Mouse (Mus musculus) heart, embryonic 11.5 days (tissue): Measurements from ENCODE around the gene Cmtr1. TPM values are rescaled to one million over a fixed set of nuclear protein-coding genes. Genes with fewer than 3 reads are reported as not detected.
"Not testable (repeated sequence)": the region's sequence is repeated elsewhere in the genome, so short reads cannot be mapped to it uniquely, and the experiment has no call there.

ENCODE experiments used
- ATAC-seq: fragments of 200-750 bp; cut with Nextera tagmentation; replicated peaks from 2 replicates; pipeline ENCODE4 v1.8.0; 2017; ENCODE audit warnings: moderate library complexity; ENCODE audit not compliant: insufficient number of reproducible peaks, low FRiP score, low TSS enrichment
- H3K27ac ChIP-seq: fragments of 300-500 bp; sonication (generic); 2 replicates; pipeline ENCODE4 v1.5.1; 2014; ENCODE audit warnings: mild to moderate bottlenecking, low read depth, low read length
- H3K27me3 ChIP-seq: fragments of 300-500 bp; sonication (generic); 2 replicates; pipeline ENCODE4 v1.6.1; 2014; ENCODE audit warnings: mild to moderate bottlenecking, low read length, mixed read lengths; ENCODE audit not compliant: control insufficient read depth, insufficient read depth
- H3K36me3 ChIP-seq: fragments of 300-500 bp; sonication (generic); 2 replicates; pipeline ENCODE4 v1.6.1; 2014; ENCODE audit warnings: mild to moderate bottlenecking, low read length, moderate library complexity, mixed read lengths; ENCODE audit not compliant: control insufficient read depth, insufficient read depth
- H3K4me1 ChIP-seq: fragments of 300-500 bp; sonication (generic); 2 replicates; pipeline ENCODE4 v1.6.1; 2014; ENCODE audit warnings: low read length; ENCODE audit not compliant: control insufficient read depth, insufficient read depth
- H3K4me2 ChIP-seq: fragments of 300-500 bp; sonication (generic); 2 replicates; pipeline ENCODE4 v1.6.1; 2014; ENCODE audit warnings: mild to moderate bottlenecking, moderate library complexity
- H3K4me3 ChIP-seq: fragments of 300-500 bp; sonication (generic); 2 replicates; pipeline ENCODE4 v1.5.1; 2014; ENCODE audit warnings: low read depth, low read length
- H3K9ac ChIP-seq: fragments of 300-500 bp; sonication (generic); 2 replicates; pipeline ENCODE4 v1.6.1; 2014; ENCODE audit warnings: mild to moderate bottlenecking, low read depth, low read length, moderate library complexity
- H3K9me3 ChIP-seq: fragments of 300-500 bp; sonication (generic); replicated peaks from 2 replicates; pipeline ENCODE4 v1.6.1; 2016; ENCODE audit warnings: low read length; ENCODE audit not compliant: control insufficient read depth
- WGBS: fragments of 180-500 bp; shearing (Covaris S2); extraction: QIAGEN DNeasy Blood & Tissue Kit; methylation state at CpG from one replicate; pipeline ENCODE4 v1.1.7; 2014; ENCODE audit not compliant: insufficient replicate concordance; 5-methylcytosine and 5-hydroxymethylcytosine counted together
- polyA plus RNA-seq: library from polyadenylated mRNA; unstranded; fragments of >200 nt; fragmentation: Nextera tagmentation; extraction: Ambion mirVana; gene quantifications from 2 replicates; pipeline ENCODE4 v1.2.1, GENCODE M21; 2014

Gene Cmtr1
- polyA plus RNA-seq, 1 experiment from 2014 or later, result 99.9 TPM

GRCm38 (mm10) chr17:29712565-29712964, 52.2 kb downstream of the Cmtr1 start:
- no peak overlapping the region for H3K4me2 ChIP-seq
- ATAC-seq, result no peak
- 73% methylated on average over 7 of the region's 7 CpGs for WGBS
- no peak overlapping the region for H3K9ac ChIP-seq
- H3K9me3 ChIP-seq, result no peaks in the 10 kb centered on the region
- no peak overlapping the region for H3K4me3 ChIP-seq
- H3K4me1 ChIP-seq, result peaks cover 52% of the 10 kb centered on the region
- H3K27ac ChIP-seq, result no peak overlapping the region
- no peaks in the 10 kb centered on the region for H3K27me3 ChIP-seq
- H3K36me3 ChIP-seq, result no peaks in the 10 kb centered on the region

GRCm38 (mm10) chr17:29713734-29714133, 53.3 kb downstream of the Cmtr1 start:
- not testable (repeated sequence) for ATAC-seq, H3K4me3 ChIP-seq, H3K9ac ChIP-seq, H3K4me2 ChIP-seq, H3K27ac ChIP-seq, H3K36me3 ChIP-seq, H3K9me3 ChIP-seq, H3K27me3 ChIP-seq
- WGBS, result 94% methylated on average over 4 of the region's 4 CpGs
- peaks cover 44% of the 10 kb centered on the region for H3K4me1 ChIP-seq

GRCm38 (mm10) chr17:29716732-29717445, 56.5 kb downstream of the Cmtr1 start, which contains the start of gene Ccdc167:
Gene Ccdc167, minus strand, starts transcription at chr17:29717044.
- peaks cover 13% of the 10 kb centered on the region for H3K4me1 ChIP-seq
- no peaks in the 10 kb centered on the region for H3K9me3 ChIP-seq
- ATAC-seq, result peak; percentile 92
- peak within 1 kb of the TSS; percentile 55 for H3K4me3 ChIP-seq
- no peaks in the 10 kb centered on the region for H3K27me3 ChIP-seq
- peak within 1 kb of the TSS; percentile 73 for H3K9ac ChIP-seq
- H3K27ac ChIP-seq, result no peak within 1 kb of the TSS
- no peaks in the 10 kb centered on the region for H3K36me3 ChIP-seq
- peak within 1 kb of the TSS; percentile 80 for H3K4me2 ChIP-seq
- 5% methylated on average over 41 of the region's 41 CpGs for WGBS

DNA sequence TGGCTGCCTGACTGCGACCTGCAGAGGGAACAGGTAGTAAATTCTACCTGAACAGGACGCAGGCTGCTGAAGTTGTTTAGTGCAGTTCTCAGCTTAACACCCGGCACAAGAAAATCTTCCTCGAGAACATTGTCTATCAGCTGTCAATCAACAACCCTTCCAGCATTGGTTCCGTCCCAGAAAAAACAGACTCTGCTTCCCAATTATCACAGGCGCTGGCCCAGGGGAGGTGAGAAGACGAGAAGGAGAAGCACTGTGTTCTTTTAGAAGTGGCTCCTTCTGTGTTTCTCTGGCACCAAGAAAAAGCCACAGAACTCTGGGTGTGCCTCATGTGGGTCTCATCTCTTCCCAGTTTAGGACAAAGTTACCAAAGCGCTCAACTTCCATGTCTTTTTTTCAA, 58.3 kb downstream of the Cmtr1 start:
- ATAC-seq, result no peak
- Histone ChIP-seq H3K36me3 (no peaks in the 10 kb centered on the region), H3K4me3 (no peak overlapping the region)

GRCm38 (mm10) chr17:29719628-29720575, 59.5 kb downstream of the Cmtr1 start:
- ATAC-seq, result no peak
- H3K36me3 ChIP-seq, result no peaks in the 10 kb centered on the region
- peaks cover 4% of the 10 kb centered on the region; the same call in 1 of the 2 replicates for H3K4me1 ChIP-seq
- no peaks in the 10 kb centered on the region for H3K27me3 ChIP-seq
- H3K9me3 ChIP-seq, result no peaks in the 10 kb centered on the region
- H3K4me3 ChIP-seq, result no peak overlapping the region
- WGBS, result 74% methylated on average over 13 of the region's 13 CpGs
- no peak overlapping the region for H3K4me2 ChIP-seq
- no peak overlapping the region for H3K9ac ChIP-seq
- H3K27ac ChIP-seq, result no peak overlapping the region

More for the DNA sequence above, 58.3 kb downstream of the Cmtr1 start:
- H3K27me3 ChIP-seq, result no peaks in the 10 kb centered on the region
- no peak overlapping the region for H3K27ac ChIP-seq
- WGBS, result 77% methylated on average over 8 of the region's 8 CpGs
- H3K4me2 ChIP-seq, result no peak overlapping the region
- H3K9me3 ChIP-seq, result no peaks in the 10 kb centered on the region
- H3K9ac ChIP-seq, result no peak overlapping the region
- H3K4me1 ChIP-seq, result peaks cover 4% of the 10 kb centered on the region; the same call in 1 of the 2 replicates

GRCm38 (mm10) chr17:29720755-29721365, 60.5 kb downstream of the Cmtr1 start:
- H3K36me3 ChIP-seq, result no peaks in the 10 kb centered on the region
- ATAC-seq, result no peak
- H3K4me1 ChIP-seq, result peaks cover 4% of the 10 kb centered on the region; the same call in 1 of the 2 replicates
- no peak overlapping the region for H3K4me2 ChIP-seq
- H3K27ac ChIP-seq, result no peak overlapping the region
- WGBS, result 71% methylated on average over 11 of the region's 11 CpGs
- H3K4me3 ChIP-seq, result no peak overlapping the region
- no peak overlapping the region for H3K9ac ChIP-seq
- H3K9me3 ChIP-seq, result no peaks in the 10 kb centered on the region
- H3K27me3 ChIP-seq, result no peaks in the 10 kb centered on the region

DNA sequence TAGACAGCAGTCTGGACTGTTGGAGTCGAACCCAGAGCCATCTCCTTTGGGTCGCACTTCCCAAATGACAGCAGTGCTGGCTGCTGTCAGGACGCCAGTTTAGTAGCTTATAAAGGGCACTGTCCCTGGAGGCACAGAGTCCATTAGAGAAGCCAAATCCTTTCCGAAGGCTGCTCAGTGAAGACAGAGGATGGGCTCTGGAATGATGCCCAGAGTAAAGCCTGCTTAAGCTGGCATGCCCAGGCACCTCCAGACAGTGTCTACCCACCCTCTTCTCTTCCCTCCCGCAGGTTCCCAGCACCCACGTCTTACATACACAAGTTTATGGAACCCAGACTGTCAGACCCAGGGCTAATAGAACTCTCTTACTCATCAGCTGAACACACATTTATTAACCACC, 64.2 kb downstream of the Cmtr1 start:
- Histone ChIP-seq H3K4me2 (no peak overlapping the region), H3K4me3 (no peak overlapping the region), H3K36me3 (no peaks in the 10 kb centered on the region), H3K4me1 (no peaks in the 10 kb centered on the region), H3K9ac (no peak overlapping the region), H3K27ac (no peak overlapping the region), H3K27me3 (no peaks in the 10 kb centered on the region; the same call in 1 of the 2 replicates), H3K9me3 (no peaks in the 10 kb centered on the region)
- no peak for ATAC-seq
- 84% methylated on average over 6 of the region's 6 CpGs for WGBS

- no peak overlapping the region for H3K9ac ChIP-seq
- H3K27ac ChIP-seq, result no peak overlapping the region
- H3K4me3 ChIP-seq, result no peak overlapping the region
- no peak for ATAC-seq
- no peaks in the 10 kb centered on the region for H3K36me3 ChIP-seq
- H3K4me1 ChIP-seq, result no peaks in the 10 kb centered on the region
- 75% methylated on average over 6 of the region's 6 CpGs for WGBS
- H3K27me3 ChIP-seq, result no peaks in the 10 kb centered on the region; the same call in 1 of the 2 replicates
- H3K9me3 ChIP-seq, result no peaks in the 10 kb centered on the region
- H3K4me2 ChIP-seq, result no peak overlapping the region
Observed at GRCm38 (mm10) chr17:29725027-29725620, 64.7 kb downstream of the Cmtr1 start.
